Mouse (Mus musculus) megakaryocyte, embryonic 14.5 days (primary cell): Measurements from ENCODE around the gene Ttll11.

Source experiments
- FLI1 ChIP-seq: IDR thresholded peaks from 2 replicates; pipeline ENCODE4 v1.6.1; 2012; ENCODE audit warnings: low read length, inconsistent platforms, mixed read lengths
- GATA1 ChIP-seq: IDR thresholded peaks from 3 replicates; pipeline ENCODE4 v1.6.1; 2012; ENCODE audit warnings: mixed read lengths, low read length, inconsistent platforms, borderline replicate concordance

DNA sequence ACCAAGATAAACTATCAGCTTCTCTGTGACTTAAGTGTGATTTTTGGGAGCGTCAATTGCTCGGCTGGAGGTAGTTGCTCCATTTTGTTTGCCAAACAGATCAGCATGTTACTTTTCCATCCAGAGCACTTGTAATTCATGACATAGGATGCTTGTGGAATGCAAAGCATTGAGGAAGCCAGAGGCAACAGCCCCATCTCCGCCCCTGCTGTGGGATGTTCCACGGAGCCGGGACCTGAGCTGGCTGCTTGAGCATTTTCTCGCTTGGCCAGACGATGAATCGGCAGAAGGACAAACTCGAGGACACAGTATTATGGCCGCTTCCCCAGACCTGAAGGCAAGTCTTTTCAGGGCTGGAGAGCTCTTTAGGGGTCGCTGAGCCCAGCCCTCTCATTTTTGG lies 176.6 kb downstream of the Ttll11 start:
- TF ChIP-seq GATA1 (no peak), FLI1 (no peak)
